Mouse (Mus musculus) liver, embryonic 14.5 days (tissue): ENCODE measurements around the gene Il31. TPM values are rescaled to one million over a fixed set of nuclear protein-coding genes. Genes with fewer than 3 reads are reported as not detected.

Experiments
- ATAC-seq: fragments of 200-750 bp; cut with Nextera tagmentation; 2 replicates; pipeline ENCODE4 v1.8.0; 2017; ENCODE audit warnings: moderate number of reproducible peaks, mild to moderate bottlenecking, moderate library complexity; ENCODE audit not compliant: insufficient read depth
- DNase-seq, 3 experiments: peaks; one replicate each; pipeline ENCODE4 v3.0.0-alpha.2; 2012 to 2013; ENCODE audit warnings: low read depth in 3 of 3, low spot score in 3 of 3
- H3K27ac ChIP-seq: fragments of 300-500 bp; sonication (generic); 2 replicates; pipeline ENCODE4 v1.5.1; 2014; ENCODE audit warnings: moderate library complexity, mild to moderate bottlenecking, control low read depth, inconsistent platforms
- H3K27me3 ChIP-seq: fragments of 300-500 bp; sonication (generic); 2 replicates; pipeline ENCODE4 v1.6.1; 2014; ENCODE audit warnings: mild to moderate bottlenecking, low read length, moderate library complexity; ENCODE audit not compliant: control insufficient read depth, insufficient read depth
- H3K36me3 ChIP-seq: fragments of 300-500 bp; sonication (generic); replicated peaks from 2 replicates; pipeline ENCODE4 v1.6.1; 2014; ENCODE audit warnings: low read depth; ENCODE audit not compliant: control insufficient read depth, insufficient read depth
- H3K4me1 ChIP-seq, 2 experiments: fragments of 200-500 bp in 1 of 2; fragments of 300-500 bp in 1 of 2; sonication (generic) in 1 of 2; replicated peaks; 2 replicates each; pipeline ENCODE4 v1.6.1; 2012 to 2014; ENCODE audit warnings: antibody characterized with exemption in 1 of 2, inconsistent platforms in 1 of 2, low read length in 1 of 2; ENCODE audit not compliant: control insufficient read depth in 2 of 2, insufficient read depth in 2 of 2
- H3K4me2 ChIP-seq: fragments of 300-500 bp; sonication (generic); 2 replicates; pipeline ENCODE4 v1.6.1; 2014; ENCODE audit warnings: low read depth, mild to moderate bottlenecking, control low read depth, moderate library complexity
- H3K4me3 ChIP-seq, 2 experiments: fragments of 200-500 bp in 1 of 2; fragments of 300-500 bp in 1 of 2; sonication (generic) in 1 of 2; 2 replicates each; pipeline ENCODE4 v1.5.1; 2012 to 2014; ENCODE audit warnings: low read depth in 2 of 2, low read length in 2 of 2, mild to moderate bottlenecking in 2 of 2, control low read depth in 1 of 2, inconsistent platforms in 1 of 2, moderate library complexity in 1 of 2; ENCODE audit not compliant: insufficient read depth in 1 of 2
- H3K9ac ChIP-seq: fragments of 300-500 bp; sonication (generic); replicated peaks from 2 replicates; pipeline ENCODE4 v1.6.1; 2014; ENCODE audit warnings: mild to moderate bottlenecking, control low read depth, moderate library complexity
- H3K9me3 ChIP-seq: fragments of 300-500 bp; sonication (generic); 2 replicates; pipeline ENCODE4 v1.6.1; 2016; ENCODE audit warnings: low read length, mixed read lengths; ENCODE audit not compliant: control insufficient read depth
- CTCF ChIP-seq: IDR thresholded peaks from 2 replicates; pipeline ENCODE4 v1.5.1; 2016; ENCODE audit warnings: antibody characterized with exemption, low read depth, control low read depth
- EP300 ChIP-seq: IDR thresholded peaks from 2 replicates; pipeline ENCODE4 v1.6.1; 2016; ENCODE audit warnings: antibody characterized with exemption, low read depth
- WGBS: fragments of 180-500 bp; shearing (Covaris S2); extraction: QIAGEN DNeasy Blood & Tissue Kit; methylation state at CpG from one replicate; pipeline ENCODE4 v1.1.7; 2014; ENCODE audit not compliant: insufficient replicate concordance; 5-methylcytosine and 5-hydroxymethylcytosine counted together
- microRNA-seq: library from miRNA; unstranded; fragments of <30 nt; microRNA quantifications from one replicate; pipeline ENCODE4, GENCODE M21; 2016
- polyA plus RNA-seq, 2 experiments: library from polyadenylated mRNA; depleted of rRNA in 1 of 2; stranded (reverse) in 1 of 2; unstranded in 1 of 2; fragments of >200 nt; fragmentation: Nextera tagmentation in 1 of 2; extraction: Ambion mirVana in 1 of 2; gene quantifications; 2 replicates each; pipeline versions ENCODE4 v1.2.1 to v1.2.3; 2012 to 2014

The Il31 gene
- polyA plus RNA-seq, 2 experiments, result not detected

DNA sequence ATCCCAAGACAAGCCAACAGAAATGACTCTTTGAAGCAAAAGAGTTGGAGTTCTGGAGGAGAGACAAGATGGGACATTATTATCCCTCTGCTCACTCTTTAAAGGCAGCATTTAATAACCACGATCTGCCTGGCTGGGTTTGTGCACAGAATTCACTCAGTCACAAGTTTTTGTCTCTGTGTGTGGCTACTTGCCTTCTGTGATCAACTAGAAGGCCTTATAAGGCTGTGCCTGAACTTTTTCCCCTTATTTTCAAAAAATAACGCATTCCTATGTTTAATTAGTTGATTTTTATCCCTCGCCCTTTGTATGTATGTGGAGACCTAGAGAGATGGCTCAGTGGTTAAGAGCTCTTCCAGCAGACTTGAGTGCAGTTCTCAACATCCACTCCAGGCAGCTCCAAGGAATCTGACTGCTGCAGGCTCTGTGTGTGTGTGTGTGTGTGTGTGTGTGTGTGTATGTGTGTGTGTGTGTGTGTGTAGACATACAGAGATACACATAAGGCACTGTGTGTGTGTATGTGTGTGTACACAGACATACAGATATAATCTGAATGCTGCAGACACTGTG, 56.9 kb downstream of the Il31 start:
- ATAC-seq (no peak), DNase-seq (no peak)
- H3K4me1 ChIP-seq, result no peaks in the 10 kb centered on the region; a peak in 1 of 4 replicates
- no peaks in the 10 kb centered on the region for H3K27me3 ChIP-seq
- H3K4me3 ChIP-seq, result no peak overlapping the region
- TF ChIP-seq EP300 (no peak), CTCF (no peak)
- H3K36me3 ChIP-seq, result no peaks in the 10 kb centered on the region
- H3K9ac ChIP-seq, result no peak overlapping the region
- no peaks in the 10 kb centered on the region for H3K9me3 ChIP-seq
- no peak overlapping the region for H3K4me2 ChIP-seq
- 64% methylated on average over 3 of the region's 3 CpGs for WGBS
- no peak overlapping the region for H3K27ac ChIP-seq

DNA sequence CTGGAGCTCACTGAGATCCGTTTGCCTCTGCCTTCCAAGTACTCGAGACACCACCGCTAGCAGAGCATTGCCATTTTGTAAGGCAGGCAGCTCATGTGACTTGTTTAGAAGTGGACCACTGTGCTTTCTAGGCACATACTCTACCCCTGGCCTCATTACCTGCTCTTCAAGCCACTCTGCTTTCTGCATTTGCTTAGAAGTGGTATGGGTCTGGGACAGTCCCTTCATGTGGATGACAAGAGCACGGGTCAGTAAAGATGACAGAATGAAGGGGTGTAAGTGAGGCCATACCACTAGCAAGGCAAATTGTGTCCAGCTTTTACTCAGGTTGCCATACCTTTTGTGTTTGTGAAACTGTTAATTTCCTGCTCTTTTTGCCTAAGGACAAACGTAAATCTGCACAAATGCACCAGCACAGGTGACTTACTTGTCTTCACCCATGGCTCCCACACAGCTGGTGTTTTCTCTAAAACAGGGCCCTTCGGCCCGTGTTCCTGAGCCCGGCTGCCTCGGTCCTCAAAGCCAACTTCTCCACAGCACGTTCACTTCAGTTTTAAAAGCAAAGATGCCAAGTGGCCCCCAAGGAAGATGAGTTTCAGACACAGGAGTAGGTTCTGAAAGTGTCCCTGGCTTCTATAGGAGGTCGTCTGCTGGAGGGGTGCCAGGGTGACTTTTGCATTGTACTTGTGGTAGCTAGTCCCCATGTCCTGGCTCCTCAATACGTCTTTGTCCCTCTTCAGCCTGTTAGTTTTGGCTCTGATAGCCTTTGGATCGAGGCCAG, 57.6 kb downstream of the Il31 start:
- H3K27me3 ChIP-seq, result no peaks in the 10 kb centered on the region
- WGBS, result 70% methylated on average over 13 of the region's 13 CpGs
- H3K27ac ChIP-seq, result no peak overlapping the region
- no peak for DNase-seq
- H3K4me1 ChIP-seq, result no peaks in the 10 kb centered on the region; a peak in 1 of 4 replicates
- H3K36me3 ChIP-seq, result no peaks in the 10 kb centered on the region
- H3K9me3 ChIP-seq, result no peaks in the 10 kb centered on the region
- ATAC-seq, result no peak
- TF ChIP-seq EP300, result no peak
- TF ChIP-seq CTCF, result no peak
- no peak overlapping the region for H3K4me3 ChIP-seq
- no peak overlapping the region for H3K4me2 ChIP-seq
- H3K9ac ChIP-seq, result no peak overlapping the region

Small RNAs within 50 kb of the gene (microRNA-seq; reads per million reads assigned to microRNA genes)
- gene Mir7647, result 5.9 reads per million, percentile 10 among the genes with 10 or more reads in this experiment

Other genes with a start within 250 kb of the Il31 start
- gene Wdr66, start 237.4 kb downstream of the Il31 start, polyA plus RNA-seq (2012; rRNA removed), result 0.11 and 0.16 TPM in 2 replicates
- 0.10 TPM in 1 of 2 replicates, not detected in the other for gene Wdr66, start 237.4 kb downstream of the Il31 start, polyA plus RNA-seq (2014; fragmentation: Nextera tagmentation; extraction: Ambion mirVana)
- gene Bcl7a, start 145.7 kb downstream of the Il31 start, polyA plus RNA-seq (2012; rRNA removed), result 5.0 and 5.6 TPM in 2 replicates
- gene Bcl7a, start 145.7 kb downstream of the Il31 start, polyA plus RNA-seq (2014; fragmentation: Nextera tagmentation; extraction: Ambion mirVana), result 4.6 and 4.9 TPM in 2 replicates
- gene Mlxip, start 94.7 kb downstream of the Il31 start, polyA plus RNA-seq (2012; rRNA removed), result 3.0 and 3.7 TPM in 2 replicates
- 2.5 and 3.5 TPM in 2 replicates for gene Mlxip, start 94.7 kb downstream of the Il31 start, polyA plus RNA-seq (2014; fragmentation: Nextera tagmentation; extraction: Ambion mirVana)
- gene Lrrc43, start 184 bp downstream of the Il31 start, polyA plus RNA-seq (2012; rRNA removed), result 0.02 TPM in 1 of 2 replicates, not detected in the other
- not detected in 2 replicates for gene Lrrc43, start 184 bp downstream of the Il31 start, polyA plus RNA-seq (2014; fragmentation: Nextera tagmentation; extraction: Ambion mirVana)
- gene B3gnt4, start 21.0 kb upstream of the Il31 start, polyA plus RNA-seq (2012; rRNA removed), result not detected in 2 replicates
- 0.10 TPM in 1 of 2 replicates, not detected in the other for gene B3gnt4, start 21.0 kb upstream of the Il31 start, polyA plus RNA-seq (2014; fragmentation: Nextera tagmentation; extraction: Ambion mirVana)
- 31.2 and 35.4 TPM in 2 replicates for gene Diablo, start 34.7 kb upstream of the Il31 start, polyA plus RNA-seq (2012; rRNA removed)
- gene Diablo, start 34.7 kb upstream of the Il31 start, polyA plus RNA-seq (2014; fragmentation: Nextera tagmentation; extraction: Ambion mirVana), result 55.9 and 62.1 TPM in 2 replicates
- gene Gm49027, start 36.0 kb upstream of the Il31 start, polyA plus RNA-seq (2012; rRNA removed), result 0.28 and 0.44 TPM in 2 replicates
- 0.10 and 0.22 TPM in 2 replicates for gene Gm49027, start 36.0 kb upstream of the Il31 start, polyA plus RNA-seq (2014; fragmentation: Nextera tagmentation; extraction: Ambion mirVana)
- 7.3 and 10.1 TPM in 2 replicates for gene Vps33a, start 83.5 kb upstream of the Il31 start, polyA plus RNA-seq (2012; rRNA removed)
- gene Vps33a, start 83.5 kb upstream of the Il31 start, polyA plus RNA-seq (2014; fragmentation: Nextera tagmentation; extraction: Ambion mirVana), result 15.5 and 20.6 TPM in 2 replicates
- 3.9 and 6.1 TPM in 2 replicates for gene Clip1, start 195.1 kb upstream of the Il31 start, polyA plus RNA-seq (2012; rRNA removed)
- 6.6 and 9.1 TPM in 2 replicates for gene Clip1, start 195.1 kb upstream of the Il31 start, polyA plus RNA-seq (2014; fragmentation: Nextera tagmentation; extraction: Ambion mirVana)
- gene Zcchc8, start 231.6 kb upstream of the Il31 start, polyA plus RNA-seq (2012; rRNA removed), result 22.7 and 24.2 TPM in 2 replicates
- 30.0 and 33.5 TPM in 2 replicates for gene Zcchc8, start 231.6 kb upstream of the Il31 start, polyA plus RNA-seq (2014; fragmentation: Nextera tagmentation; extraction: Ambion mirVana)